Mouse (Mus musculus): ENCODE results near the gene Idi2. TPM values are rescaled to one million over a fixed set of nuclear protein-coding genes. Genes with fewer than 3 reads are reported as not detected.
"Not testable (repeated sequence)": the region's sequence is repeated elsewhere in the genome, so short reads cannot be mapped to it uniquely, and the experiment has no call there.

Gene Idi2
- total RNA-seq (2021) = not detected
- long read RNA-seq, experiment 1 = 0 reads
- long read RNA-seq, experiment 2 = 0 reads

- DNase-seq (ENCODE audit: low spot score in 2 of 2) = not testable (repeated sequence)
These were observed at the start of gene Idi2 for GRCm38 (mm10) chr13:8952563-8952962. Gene Idi2, plus strand, starts transcription at chr13:8952863.

- not testable (repeated sequence) for DNase-seq (ENCODE audit: low spot score in 2 of 2)
These were observed 46.7 kb upstream of the Idi2 start for GRCm38 (mm10) chr13:8905986-8906385.

GRCm38 (mm10) chr13:8913890-8914289 is 38.8 kb upstream of the Idi2 start:
- DNase-seq (ENCODE audit: low spot score in 2 of 2) = not testable (repeated sequence)

- DNase-seq (ENCODE audit: low spot score in 2 of 2) = no peak
These were observed 19.2 kb upstream of the Idi2 start for GRCm38 (mm10) chr13:8933499-8933898.

- DNase-seq (ENCODE audit: low spot score in 2 of 2) = not testable (repeated sequence)
These were observed 15.0 kb upstream of the Idi2 start for GRCm38 (mm10) chr13:8937611-8938140.

GRCm38 (mm10) chr13:8941110-8941509 is 11.6 kb upstream of the Idi2 start:
- not testable (repeated sequence) for DNase-seq (ENCODE audit: low spot score in 2 of 2)

GRCm38 (mm10) chr13:8941701-8942100 is 11.0 kb upstream of the Idi2 start:
- not testable (repeated sequence) for DNase-seq (ENCODE audit: low spot score in 2 of 2)

GRCm38 (mm10) chr13:8943828-8944227 is 8.8 kb upstream of the Idi2 start:
- not testable (repeated sequence) for DNase-seq (ENCODE audit: low spot score in 2 of 2)

- DNase-seq (ENCODE audit: low spot score in 2 of 2) = not testable (repeated sequence)
These were observed 4.5 kb upstream of the Idi2 start, which contains the start of gene Gm9745 for GRCm38 (mm10) chr13:8948131-8948530. Gene Gm9745, minus strand, starts transcription at chr13:8948231.

- not testable (repeated sequence) for DNase-seq (ENCODE audit: low spot score in 2 of 2)
These were observed 2.5 kb downstream of the Idi2 start for GRCm38 (mm10) chr13:8955127-8955526.

- not testable (repeated sequence) for DNase-seq (ENCODE audit: low spot score in 2 of 2)
These were observed 4.2 kb downstream of the Idi2 start for GRCm38 (mm10) chr13:8956873-8957272.

- not testable (repeated sequence) for DNase-seq (ENCODE audit: low spot score in 2 of 2)
These were observed 6.4 kb downstream of the Idi2 start for GRCm38 (mm10) chr13:8959058-8959457.

GRCm38 (mm10) chr13:8959554-8959953 is 6.9 kb downstream of the Idi2 start:
- not testable (repeated sequence) for DNase-seq (ENCODE audit: low spot score in 2 of 2)

GRCm38 (mm10) chr13:8961128-8961888 is 8.6 kb downstream of the Idi2 start:
- DNase-seq (ENCODE audit: low spot score in 2 of 2) = not testable (repeated sequence)

- DNase-seq (ENCODE audit: low spot score in 2 of 2) = not testable (repeated sequence)
These were observed 9.6 kb downstream of the Idi2 start for GRCm38 (mm10) chr13:8962266-8962665.

- DNase-seq (ENCODE audit: low spot score in 2 of 2) = no peak
These were observed 12.6 kb downstream of the Idi2 start for GRCm38 (mm10) chr13:8965224-8965623.

GRCm38 (mm10) chr13:8967742-8968141 is 15.1 kb downstream of the Idi2 start:
- no peak for DNase-seq (ENCODE audit: low spot score in 2 of 2)

GRCm38 (mm10) chr13:8972369-8972768 is 19.7 kb downstream of the Idi2 start:
- DNase-seq (ENCODE audit: low spot score in 2 of 2) = no peak

- no peak for DNase-seq (ENCODE audit: low spot score in 2 of 2)
These were observed 20.3 kb downstream of the Idi2 start for GRCm38 (mm10) chr13:8972972-8973371.

- no peak for DNase-seq (ENCODE audit: low spot score in 2 of 2)
These were observed 39.6 kb downstream of the Idi2 start for GRCm38 (mm10) chr13:8992231-8992630.

- no peak for DNase-seq (ENCODE audit: low spot score in 2 of 2)
These were observed 42.7 kb downstream of the Idi2 start for GRCm38 (mm10) chr13:8995159-8995989.

Data from adrenal gland, adult 18-20 months (tissue).